Mouse (Mus musculus) kidney, embryonic 14.5 days (tissue): ENCODE results near the gene Pigt. TPM values are rescaled to one million over a fixed set of nuclear protein-coding genes. Genes with fewer than 3 reads are reported as not detected.

ENCODE experiments used
- ATAC-seq: fragments of 200-750 bp; cut with Nextera tagmentation; 2 replicates; pipeline ENCODE4 v1.8.0; 2017; ENCODE audit warnings: moderate number of reproducible peaks, mild to moderate bottlenecking, moderate TSS enrichment, moderate library complexity; ENCODE audit not compliant: low FRiP score, low TSS enrichment
- H3K27ac ChIP-seq: fragments of 300-500 bp; sonication (generic); 2 replicates; pipeline ENCODE4 v1.5.1; 2014; ENCODE audit warnings: low read depth, mild to moderate bottlenecking, low read length, moderate library complexity, mixed read lengths
- H3K27me3 ChIP-seq: fragments of 300-500 bp; sonication (generic); 2 replicates; pipeline ENCODE4 v1.6.1; 2014; ENCODE audit warnings: mild to moderate bottlenecking, low read length; ENCODE audit not compliant: control insufficient read depth, insufficient read depth
- H3K36me3 ChIP-seq: fragments of 300-500 bp; sonication (generic); 2 replicates; pipeline ENCODE4 v1.6.1; 2014; ENCODE audit warnings: low read length, mixed read lengths; ENCODE audit not compliant: control insufficient read depth, insufficient read depth
- H3K4me1 ChIP-seq: fragments of 300-500 bp; sonication (generic); 2 replicates; pipeline ENCODE4 v1.6.1; 2014; ENCODE audit warnings: low read length, mixed read lengths; ENCODE audit not compliant: control insufficient read depth, insufficient read depth
- H3K4me2 ChIP-seq: fragments of 300-500 bp; sonication (generic); replicated peaks from 2 replicates; pipeline ENCODE4 v1.6.1; 2014; ENCODE audit warnings: low read depth, mild to moderate bottlenecking, low read length
- H3K4me3 ChIP-seq: fragments of 300-500 bp; sonication (generic); 2 replicates; pipeline ENCODE4 v1.5.1; 2014; ENCODE audit warnings: mild to moderate bottlenecking, low read length
- H3K9ac ChIP-seq: fragments of 300-500 bp; sonication (generic); 2 replicates; pipeline ENCODE4 v1.6.1; 2014; ENCODE audit warnings: low read depth, mild to moderate bottlenecking, low read length, moderate library complexity
- H3K9me3 ChIP-seq: fragments of 300-500 bp; sonication (generic); 2 replicates; pipeline ENCODE4 v1.6.1; 2016; ENCODE audit warnings: low read length; ENCODE audit not compliant: control insufficient read depth
- WGBS: fragments of 180-500 bp; shearing (Covaris S2); extraction: QIAGEN DNeasy Blood & Tissue Kit; methylation state at CpG from one replicate; pipeline ENCODE4 v1.1.7; 2014; 5-methylcytosine and 5-hydroxymethylcytosine counted together
- polyA plus RNA-seq: library from polyadenylated mRNA; unstranded; fragments of >200 nt; fragmentation: Nextera tagmentation; extraction: Ambion mirVana; gene quantifications from 2 replicates; pipeline ENCODE4 v1.2.1, GENCODE M21; 2014

The Pigt gene
- polyA plus RNA-seq, 1 experiment from 2014 or later = 79.2 TPM

- Histone ChIP-seq H3K27me3 (no peaks in the 10 kb centered on the region), H3K9ac (no peak overlapping the region), H3K4me3 (no peak overlapping the region), H3K36me3 (no peaks in the 10 kb centered on the region), H3K4me2 (no peak overlapping the region), H3K27ac (no peak overlapping the region), H3K9me3 (no peaks in the 10 kb centered on the region), H3K4me1 (peaks cover 27% of the 10 kb centered on the region)
- 58% methylated on average over 6 of the region's 6 CpGs for whole genome bisulfite sequencing
- no peak for ATAC-seq
These were observed 41.7 kb upstream of the Pigt start for GRCm38 (mm10) chr2:164455421-164456190.

GRCm38 (mm10) chr2:164456413-164456812, 40.9 kb upstream of the Pigt start:
- peak overlapping the region; percentile 48; the same call in 1 of the 2 replicates for H3K9ac ChIP-seq
- H3K9me3 ChIP-seq = no peaks in the 10 kb centered on the region
- H3K27ac ChIP-seq = peak overlapping the region; percentile 73
- peaks cover 27% of the 10 kb centered on the region for H3K4me1 ChIP-seq
- H3K4me2 ChIP-seq = peak overlapping the region; percentile 30
- H3K4me3 ChIP-seq = no peak overlapping the region
- no peaks in the 10 kb centered on the region for H3K27me3 ChIP-seq
- no peaks in the 10 kb centered on the region for H3K36me3 ChIP-seq
- no peak for ATAC-seq
- WGBS = 54% methylated on average over 1 of the region's 1 CpGs

DNA sequence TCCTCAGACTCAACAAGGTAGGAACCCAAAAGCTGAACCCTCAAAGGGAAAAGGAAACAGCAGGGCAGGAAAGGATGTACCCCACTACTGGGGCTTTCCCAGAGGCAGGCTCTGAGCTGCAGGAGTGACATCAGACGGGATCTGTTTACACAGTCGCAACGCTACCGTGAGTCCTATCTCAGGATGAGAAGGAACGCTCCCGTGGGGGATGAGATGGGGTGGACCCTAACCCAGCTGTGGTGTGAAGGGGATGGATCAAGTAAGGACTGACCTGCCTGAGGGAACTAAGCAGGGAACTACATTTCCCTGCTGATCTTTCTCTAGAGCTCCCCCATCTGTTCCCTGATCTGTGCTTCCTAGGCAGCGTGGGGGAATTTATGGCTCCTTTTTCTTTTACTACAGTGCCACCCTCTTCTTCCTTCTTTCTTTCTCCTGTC, 40.4 kb upstream of the Pigt start, which contains the start of gene Sys1:
Gene Sys1 (plus strand): TSS at position 101 of the 437 bp plus-strand sequence.
- Histone ChIP-seq H3K4me1 (peaks cover 31% of the 10 kb centered on the region), H3K4me3 (peak within 1 kb of the TSS; percentile 11; the same call in 1 of the 2 replicates), H3K36me3 (no peaks in the 10 kb centered on the region), H3K9ac (peak within 1 kb of the TSS; percentile 48; the same call in 1 of the 2 replicates), H3K4me2 (peak within 1 kb of the TSS; percentile 30), H3K27ac (peak within 1 kb of the TSS; percentile 73), H3K9me3 (no peaks in the 10 kb centered on the region), H3K27me3 (no peaks in the 10 kb centered on the region)
- peak; percentile 3; the same call in 1 of the 2 replicates for ATAC-seq
- 2% methylated on average over 7 of the region's 7 CpGs for WGBS

- Histone ChIP-seq H3K27me3 (no peaks in the 10 kb centered on the region), H3K9me3 (no peaks in the 10 kb centered on the region), H3K4me2 (no peak overlapping the region), H3K27ac (peak overlapping the region; percentile 73; the same call in 1 of the 2 replicates), H3K4me1 (peaks cover 33% of the 10 kb centered on the region), H3K9ac (no peak overlapping the region), H3K36me3 (no peaks in the 10 kb centered on the region), H3K4me3 (no peak overlapping the region)
- ATAC-seq = no peak
- 54% methylated on average over 7 of the region's 7 CpGs for WGBS
These were observed 39.4 kb upstream of the Pigt start for GRCm38 (mm10) chr2:164457942-164458341.

GRCm38 (mm10) chr2:164458535-164458934, 38.8 kb upstream of the Pigt start:
- H3K4me3 ChIP-seq = no peak overlapping the region
- peaks cover 3% of the 10 kb centered on the region; the same call in 1 of the 2 replicates for H3K36me3 ChIP-seq
- H3K27me3 ChIP-seq = no peaks in the 10 kb centered on the region
- H3K4me2 ChIP-seq = no peak overlapping the region
- no peak for ATAC-seq
- H3K4me1 ChIP-seq = peaks cover 33% of the 10 kb centered on the region
- H3K9ac ChIP-seq = no peak overlapping the region
- 0 out of 2 replicates have a peak overlapping the region, but pooled peaks have one; percentile 47 for H3K27ac ChIP-seq
- 87% methylated on average over 8 of the region's 8 CpGs for WGBS
- H3K9me3 ChIP-seq = no peaks in the 10 kb centered on the region

DNA sequence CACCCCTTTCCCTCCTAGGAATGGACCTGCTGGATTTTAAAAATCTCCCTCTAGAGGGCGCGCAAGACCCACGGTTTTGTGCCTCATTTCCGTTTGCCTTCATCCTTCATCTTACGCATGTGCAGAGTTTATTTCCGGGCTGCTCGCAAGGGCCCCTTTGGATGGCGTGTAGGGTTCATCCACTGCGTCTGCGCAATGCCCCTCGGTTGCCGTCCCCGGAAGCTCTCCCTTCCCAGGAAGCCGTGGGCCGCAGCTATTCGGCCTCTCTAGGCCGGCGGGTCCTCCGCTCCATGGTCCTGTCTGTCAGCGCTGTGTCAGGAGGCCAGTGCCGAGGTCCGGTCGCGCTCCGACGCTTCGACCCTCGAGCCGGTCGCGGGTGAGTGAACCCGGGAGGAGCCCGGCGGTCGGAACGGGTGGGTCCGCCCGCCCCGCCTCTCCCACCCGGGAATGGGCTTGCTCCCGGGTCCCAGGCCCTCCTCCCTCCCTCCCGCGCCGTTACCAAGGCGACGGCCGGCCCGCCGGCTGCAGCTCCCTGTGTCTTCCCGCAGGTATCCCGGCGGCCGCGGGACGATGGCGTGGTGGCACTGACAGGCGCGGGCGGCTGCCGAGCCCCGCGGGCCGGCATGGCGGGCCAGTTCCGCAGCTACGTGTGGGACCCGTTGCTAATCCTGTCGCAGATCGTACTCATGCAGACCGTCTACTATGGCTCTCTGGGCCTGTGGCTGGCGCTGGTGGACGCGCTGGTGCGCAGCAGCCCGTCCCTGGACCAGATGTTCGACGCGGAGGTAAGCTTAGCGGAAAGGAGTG, 36.4 kb upstream of the Pigt start, which contains the start of gene Gm20458:
Gene Gm20458 (plus strand): TSS at position 223 of the 807 bp plus-strand sequence.
- Histone ChIP-seq H3K4me3 (peak within 1 kb of the TSS; percentile 90), H3K27ac (peak within 1 kb of the TSS; percentile 76), H3K9me3 (no peaks in the 10 kb centered on the region), H3K9ac (peak within 1 kb of the TSS; percentile 79), H3K36me3 (peaks cover 21% of the 10 kb centered on the region), H3K4me2 (peak within 1 kb of the TSS; percentile 73), H3K4me1 (peaks cover 15% of the 10 kb centered on the region), H3K27me3 (no peaks in the 10 kb centered on the region)
- peak; percentile 97 for ATAC-seq
- WGBS = under 1% methylated on average over 72 of the region's 79 CpGs

GRCm38 (mm10) chr2:164465161-164465560, 32.2 kb upstream of the Pigt start:
- H3K4me2 ChIP-seq = no peak overlapping the region
- no peak for ATAC-seq

GRCm38 (mm10) chr2:164466787-164467186, 30.5 kb upstream of the Pigt start:
- WGBS = 83% methylated on average over 5 of the region's 5 CpGs
- H3K27ac ChIP-seq = no peak overlapping the region
- no peaks in the 10 kb centered on the region for H3K9me3 ChIP-seq
- no peak overlapping the region for H3K4me2 ChIP-seq
- peaks cover 21% of the 10 kb centered on the region for H3K36me3 ChIP-seq
- ATAC-seq = no peak
- no peak overlapping the region for H3K9ac ChIP-seq
- H3K27me3 ChIP-seq = no peaks in the 10 kb centered on the region
- H3K4me1 ChIP-seq = peaks cover 3% of the 10 kb centered on the region; the same call in 1 of the 2 replicates
- H3K4me3 ChIP-seq = no peak overlapping the region

More at GRCm38 (mm10) chr2:164465161-164465560, 32.2 kb upstream of the Pigt start:
- H3K9me3 ChIP-seq = no peaks in the 10 kb centered on the region
- no peak overlapping the region for H3K4me3 ChIP-seq
- peaks cover 21% of the 10 kb centered on the region for H3K36me3 ChIP-seq
- H3K27me3 ChIP-seq = no peaks in the 10 kb centered on the region
- no peak overlapping the region for H3K9ac ChIP-seq
- no peak overlapping the region for H3K27ac ChIP-seq
- H3K4me1 ChIP-seq = peaks cover 6% of the 10 kb centered on the region; the same call in 1 of the 2 replicates
